Mouse (Mus musculus): ENCODE data around the gene Smarcd2.

Gene Smarcd2

GRCm38 (mm10) chr11:106276454-106276853 is 3.7 kb upstream of the Smarcd2 start, which contains the start of gene Tcam1:
Gene Tcam1 (plus strand): TSS chr11:106276672.
- DNase-seq (ENCODE audit: low read depth, low spot score) = peak; percentile 95

GRCm38 (mm10) chr11:106274971-106275411 is 2.2 kb upstream of the Smarcd2 start:
- DNase-seq (ENCODE audit: low read depth, low spot score) = no peak

DNA sequence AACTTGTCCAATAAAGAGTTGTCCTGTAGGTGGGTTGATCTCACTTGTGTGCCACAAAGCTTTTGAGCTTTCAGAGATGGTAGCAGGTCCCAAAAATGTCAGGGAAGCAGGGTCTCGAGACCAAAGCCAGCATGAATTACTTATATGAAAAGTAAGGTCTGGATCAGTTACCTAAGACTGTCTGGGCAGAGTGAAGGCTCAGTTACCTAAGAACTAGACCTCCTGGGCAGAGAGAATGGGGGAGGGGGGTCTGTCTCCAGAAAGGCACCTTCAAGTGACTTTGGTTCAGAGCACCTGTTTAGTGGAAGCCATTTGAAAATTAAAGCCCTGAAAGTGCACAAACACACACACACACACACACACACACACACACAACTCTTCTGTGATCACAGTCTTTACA is 1.6 kb upstream of the Smarcd2 start:
- DNase-seq (ENCODE audit: low read depth, low spot score) = no peak

- DNase-seq (ENCODE audit: low read depth, low spot score) = no peak
Measured at GRCm38 (mm10) chr11:106273811-106274210, 1.0 kb upstream of the Smarcd2 start.

DNA sequence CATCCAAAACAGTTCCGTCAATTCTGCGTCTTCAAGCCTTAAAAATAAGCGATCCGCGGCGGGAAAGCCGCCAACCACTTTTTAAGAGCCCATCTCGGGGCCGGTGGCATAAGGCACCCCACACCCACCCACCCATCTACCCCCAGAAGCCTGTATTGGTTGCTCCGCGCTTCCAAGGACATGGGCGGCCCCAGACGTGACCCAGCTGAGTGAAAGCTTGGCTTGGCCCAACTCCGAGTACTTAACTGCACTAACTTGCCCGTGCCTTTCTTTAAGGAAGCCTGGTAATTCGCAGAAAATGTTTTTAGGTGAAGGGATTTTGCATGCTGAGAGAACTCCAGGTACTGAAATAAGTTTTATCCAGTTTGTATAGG is 526 bp upstream of the Smarcd2 start:
- no peak for DNase-seq (ENCODE audit: low read depth, low spot score)

DNA sequence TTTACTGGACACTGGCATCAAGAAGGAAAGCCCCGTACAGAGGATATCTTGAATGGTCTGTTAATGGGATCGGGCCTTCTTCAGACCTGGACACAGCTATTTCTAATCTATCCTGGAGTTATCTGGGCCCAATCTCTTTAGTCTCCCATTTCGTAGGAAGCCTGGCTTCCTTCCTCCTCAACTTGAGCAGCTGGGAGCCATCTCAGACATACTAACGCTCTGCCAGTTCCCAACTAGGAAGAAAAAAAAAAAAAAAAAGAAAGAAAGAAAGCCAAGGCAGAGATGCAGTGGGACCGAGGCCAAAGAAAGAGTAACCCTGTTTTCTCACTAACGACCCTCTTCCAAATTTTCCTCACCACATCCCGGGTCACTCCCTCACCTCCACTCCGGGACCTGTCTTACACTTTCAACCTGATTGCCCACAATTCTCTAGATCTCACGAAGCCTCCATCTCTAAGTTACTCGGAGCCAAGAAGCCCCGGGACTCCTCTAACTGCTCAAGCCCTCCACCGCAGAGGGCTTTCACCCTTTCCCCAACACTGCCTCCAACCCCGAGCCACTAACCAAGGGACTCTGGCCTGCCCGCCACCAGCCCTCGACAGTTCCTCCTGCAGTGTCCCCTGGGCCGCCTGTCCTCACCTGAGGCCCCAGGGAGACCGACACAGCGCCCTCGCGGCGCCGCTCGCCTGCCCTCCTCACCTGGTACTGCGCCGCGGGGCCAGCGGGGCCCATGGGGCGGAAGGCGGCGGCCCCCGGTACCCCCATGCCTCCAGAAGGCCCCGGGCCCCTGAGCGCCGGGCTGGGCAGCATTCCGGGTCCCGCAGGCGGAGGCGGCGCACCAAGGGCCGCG is 753 bp downstream of the Smarcd2 start:
- DNase-seq (ENCODE audit: low read depth, low spot score) = no peak

DNA sequence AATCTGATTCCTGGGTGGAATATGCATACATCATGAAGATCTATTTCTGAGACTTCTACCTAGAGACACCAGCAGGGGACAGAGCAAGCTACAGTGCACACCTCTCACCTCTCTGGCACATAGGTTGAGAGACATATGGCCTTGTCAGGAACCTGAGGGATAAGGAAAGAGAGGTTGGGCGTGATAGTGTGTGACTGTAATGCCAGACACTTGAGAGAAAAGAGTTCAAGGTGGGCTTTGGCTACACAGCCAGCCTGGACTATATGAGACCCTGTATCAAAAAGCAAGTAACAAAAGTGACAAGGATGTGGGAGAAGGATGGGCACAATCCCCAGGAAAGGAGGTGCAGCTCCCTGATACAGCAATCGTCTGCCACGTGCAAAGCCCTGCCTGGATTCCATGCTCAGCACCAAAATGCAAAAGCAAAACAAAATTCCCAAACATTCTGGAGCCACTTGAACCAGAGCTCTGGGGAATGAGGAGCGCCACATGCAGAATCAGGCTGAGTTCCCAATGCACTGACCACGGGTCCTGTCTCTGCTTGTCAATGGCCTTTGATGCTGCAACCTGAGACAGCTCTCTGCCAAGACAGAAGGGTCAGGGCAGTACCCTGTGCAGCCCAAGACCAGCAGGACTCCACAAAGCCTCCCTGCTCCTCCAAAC is 1.5 kb downstream of the Smarcd2 start:
- DNase-seq (ENCODE audit: low read depth, low spot score) = no peak

GRCm38 (mm10) chr11:106269060-106269431 is 3.7 kb downstream of the Smarcd2 start:
- DNase-seq (ENCODE audit: low read depth, low spot score) = peak; percentile 56

DNA sequence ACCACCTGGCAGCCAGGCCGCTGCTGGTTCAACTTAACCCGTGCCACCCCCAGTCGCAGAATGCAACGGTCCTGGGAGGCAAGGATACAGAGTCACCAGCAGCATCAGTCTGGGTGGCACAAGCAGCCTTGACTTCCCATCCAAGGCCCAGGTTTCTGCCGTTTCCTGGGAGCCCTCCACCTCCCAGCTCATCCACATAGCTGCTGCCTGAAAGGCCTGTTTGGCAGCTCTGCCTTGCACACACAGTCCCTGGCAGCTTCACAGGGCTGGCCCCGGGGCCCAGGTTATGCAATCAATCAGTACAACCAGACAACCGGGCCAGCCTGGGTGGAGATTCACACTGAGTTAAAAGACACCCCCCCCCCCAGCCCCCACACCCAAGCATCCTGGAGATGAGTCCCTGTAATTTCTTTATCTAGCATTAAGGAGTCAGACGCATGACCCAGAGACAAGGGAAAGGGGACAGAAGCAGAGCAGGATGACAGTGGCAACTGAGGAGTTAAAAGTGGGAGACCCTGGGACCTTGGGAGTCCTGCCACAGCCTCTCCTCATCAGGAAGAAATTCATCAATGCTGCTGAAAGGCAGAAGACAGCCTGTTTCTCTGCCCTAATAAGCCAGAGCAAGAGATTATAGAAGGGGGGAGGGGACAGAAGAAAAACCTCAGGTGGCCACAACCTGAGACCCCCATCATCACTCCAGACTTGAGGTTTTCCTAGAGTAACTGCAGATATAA is 4.3 kb downstream of the Smarcd2 start:
- no peak for DNase-seq (ENCODE audit: low read depth, low spot score)

DNA sequence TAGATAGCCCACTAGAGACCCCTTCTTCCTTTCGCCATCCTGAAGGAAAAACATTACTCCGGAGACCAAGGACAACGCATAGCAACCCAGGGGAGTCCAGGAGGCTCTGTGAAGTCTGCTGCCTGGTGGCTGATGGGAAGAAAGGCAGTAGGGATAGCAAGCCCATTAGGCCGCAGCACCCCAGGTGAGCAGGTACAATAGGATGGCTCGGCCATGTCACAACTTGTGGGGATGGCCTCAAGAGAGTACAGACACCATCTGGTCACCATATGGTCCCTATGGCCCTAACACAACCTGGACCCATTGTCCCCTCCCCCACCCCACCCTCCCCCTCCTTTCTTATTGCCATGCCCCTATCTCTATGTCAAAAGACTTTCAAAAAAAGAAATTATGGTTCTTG is 4.9 kb downstream of the Smarcd2 start:
- no peak for DNase-seq (ENCODE audit: low read depth, low spot score)

DNA sequence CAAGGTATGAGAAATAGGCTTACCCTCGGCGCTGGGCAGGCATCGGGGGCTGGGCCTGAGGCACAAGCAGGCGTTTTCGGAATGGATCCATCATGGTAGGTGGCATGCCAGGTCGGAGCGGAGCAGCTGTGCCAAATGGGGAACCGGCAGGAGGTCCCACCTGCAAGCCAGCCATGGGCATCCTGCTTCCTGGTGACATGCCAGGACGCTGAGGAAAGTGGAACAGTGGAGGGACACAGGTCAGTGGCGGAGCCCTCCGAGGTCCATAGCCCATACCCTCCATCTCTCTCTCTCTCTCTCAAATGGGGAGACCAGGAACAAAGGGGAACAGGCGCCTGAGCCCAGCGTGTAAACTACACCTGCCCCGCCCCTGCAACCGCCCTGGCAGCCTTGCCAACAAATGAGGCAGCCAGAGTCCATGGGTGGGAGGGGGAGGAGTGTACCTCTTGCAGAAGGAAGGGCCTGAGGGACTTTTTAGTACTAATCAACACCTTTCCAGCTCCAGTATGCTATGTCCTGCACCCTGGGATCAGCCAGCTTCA is 5.4 kb downstream of the Smarcd2 start:
- DNase-seq (ENCODE audit: low read depth, low spot score) = no peak

- DNase-seq (ENCODE audit: low read depth, low spot score) = no peak
Measured at GRCm38 (mm10) chr11:106266431-106266830, 6.3 kb downstream of the Smarcd2 start.

GRCm38 (mm10) chr11:106265570-106265969 is 7.2 kb downstream of the Smarcd2 start:
- no peak for DNase-seq (ENCODE audit: low read depth, low spot score)

- no peak for DNase-seq (ENCODE audit: low read depth, low spot score)
Measured at GRCm38 (mm10) chr11:106264988-106265387, 7.8 kb downstream of the Smarcd2 start.

GRCm38 (mm10) chr11:106263963-106264362 is 8.8 kb downstream of the Smarcd2 start:
- DNase-seq (ENCODE audit: low read depth, low spot score) = no peak

GRCm38 (mm10) chr11:106260826-106261450 is 11.8 kb downstream of the Smarcd2 start:
- DNase-seq (ENCODE audit: low read depth, low spot score) = no peak

GRCm38 (mm10) chr11:106256775-106257174 is 16.0 kb downstream of the Smarcd2 start:
- DNase-seq (ENCODE audit: low read depth, low spot score) = no peak

- peak; percentile 96 for DNase-seq (ENCODE audit: low read depth, low spot score)
Measured at GRCm38 (mm10) chr11:106255685-106256451, 16.9 kb downstream of the Smarcd2 start, which contains the start of the genes Ftsj3 and Psmc5. Gene Ftsj3 (minus strand): TSS chr11:106256079. Gene Psmc5 (plus strand): TSS chr11:106256154.

DNA sequence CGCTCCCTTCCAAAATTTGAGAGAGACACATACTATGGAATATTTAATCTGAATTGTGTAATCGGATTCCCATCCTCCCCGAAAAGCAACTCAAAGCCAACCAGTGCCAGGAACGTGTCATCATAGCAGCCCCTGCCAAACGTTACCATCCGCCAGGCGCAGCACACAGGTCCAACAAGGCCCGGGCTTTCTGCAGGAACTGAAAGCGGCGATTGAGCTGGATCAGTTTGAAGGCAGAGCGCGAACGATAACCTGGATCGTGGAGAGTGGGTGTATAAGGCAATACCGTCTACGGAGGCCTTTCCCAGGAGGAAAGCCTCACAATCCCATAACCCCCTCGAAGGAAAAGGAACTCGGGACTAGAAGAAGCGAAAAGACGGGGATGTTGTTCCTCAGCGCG is 17.6 kb downstream of the Smarcd2 start:
- peak; percentile 27 for DNase-seq (ENCODE audit: low read depth, low spot score)

DNA sequence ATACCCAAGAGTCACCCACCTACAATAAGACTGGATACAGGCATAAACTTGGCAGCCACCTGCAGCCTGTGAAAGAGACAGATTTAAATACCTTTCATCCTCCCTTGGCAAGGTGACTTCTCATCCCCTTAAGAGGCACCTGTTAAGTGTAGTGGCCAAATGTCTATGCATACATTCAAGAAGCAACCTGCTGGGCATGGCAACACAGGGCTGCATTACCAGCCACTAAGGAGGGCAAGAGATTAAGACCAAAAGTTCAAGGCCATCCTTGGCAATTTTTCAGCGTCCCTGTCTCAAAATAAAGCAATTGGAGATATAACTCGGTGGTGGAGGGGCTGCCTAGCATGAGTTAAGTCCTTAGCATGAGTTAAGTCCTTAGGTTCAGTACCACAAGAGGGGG is 18.0 kb downstream of the Smarcd2 start:
- no peak for DNase-seq (ENCODE audit: low read depth, low spot score)

DNA sequence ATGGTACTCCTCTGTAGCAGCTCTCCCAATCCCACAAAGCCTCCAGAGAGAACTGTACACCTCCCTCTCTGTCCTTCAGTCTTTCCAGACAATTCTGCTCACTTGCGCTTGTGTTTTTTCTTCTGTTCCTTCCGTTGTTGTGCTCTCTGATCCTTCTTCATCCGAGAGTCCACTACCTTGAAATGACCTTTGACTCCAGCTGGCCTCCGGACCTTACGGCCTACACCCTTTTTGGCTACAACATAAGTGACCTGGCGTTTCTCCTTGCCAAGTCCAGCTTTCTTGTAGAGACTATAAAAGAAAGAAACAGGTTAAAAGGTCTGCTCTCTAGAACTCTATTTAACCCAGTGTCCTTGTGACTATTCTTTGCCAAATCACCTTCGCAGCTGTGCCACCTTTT is 23.4 kb downstream of the Smarcd2 start:
- DNase-seq (ENCODE audit: low read depth, low spot score) = no peak
